Mouse (Mus musculus): ENCODE results near the gene Kat8.

Kat8 gene

DNA sequence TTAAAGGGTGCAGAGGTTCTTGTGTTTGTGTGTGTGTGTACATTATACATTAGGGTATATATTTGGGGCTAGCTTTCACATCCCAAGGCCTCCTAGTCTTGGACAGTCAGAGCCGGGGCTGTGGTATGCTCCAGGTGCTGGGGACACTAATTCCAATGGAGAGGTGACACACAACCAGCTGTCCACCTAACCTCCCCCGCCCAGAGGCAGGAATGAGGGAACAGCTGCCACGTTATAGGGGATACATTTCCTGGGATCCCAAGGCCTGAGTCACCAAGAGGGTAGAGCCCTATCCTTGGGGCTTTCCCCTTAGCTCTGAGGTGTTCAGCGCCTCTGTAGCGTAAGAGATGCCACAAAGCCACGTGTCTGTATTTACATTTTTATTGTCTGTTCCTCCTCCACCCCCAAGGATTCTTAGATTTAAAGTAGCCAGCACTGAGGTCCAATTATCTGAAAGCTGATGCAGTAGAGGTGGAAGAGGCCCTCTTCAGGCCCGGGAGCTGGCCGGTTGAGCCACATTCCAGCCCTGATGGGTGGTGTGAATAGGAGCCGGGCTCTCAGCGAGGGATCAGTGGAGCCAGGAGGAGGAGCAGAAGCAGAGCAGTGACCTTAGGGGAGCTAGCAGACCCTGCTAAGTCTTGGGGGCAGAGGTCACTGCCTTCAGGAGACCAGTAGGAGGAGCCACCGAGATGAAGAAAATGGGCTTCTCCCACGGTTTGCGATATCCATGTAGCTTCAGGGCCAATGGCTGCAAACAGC lies 20.1 kb downstream of the Kat8 start:
- DNase-seq (ENCODE audit: low read depth): no peak

DNA sequence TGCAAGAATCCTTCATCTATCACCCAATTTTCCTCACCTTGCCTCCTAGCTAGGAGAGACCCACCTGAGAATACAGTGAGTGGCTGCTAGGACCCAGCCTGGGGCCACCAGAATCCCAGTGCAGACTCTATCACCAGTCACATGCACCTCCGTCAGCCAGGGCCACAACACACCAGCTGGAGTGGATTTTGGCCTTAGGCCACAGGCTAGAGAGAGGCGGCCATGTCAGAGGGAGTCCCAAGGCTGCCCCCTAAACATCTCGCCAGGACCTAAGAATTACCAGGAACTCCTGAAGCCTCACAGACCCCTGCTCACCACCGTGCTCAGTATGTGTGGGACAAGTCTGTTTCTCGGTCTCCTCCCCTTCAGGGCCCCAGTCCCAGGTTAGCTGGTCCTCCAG lies 21.8 kb downstream of the Kat8 start:
- no peak for DNase-seq (ENCODE audit: low read depth)

DNA sequence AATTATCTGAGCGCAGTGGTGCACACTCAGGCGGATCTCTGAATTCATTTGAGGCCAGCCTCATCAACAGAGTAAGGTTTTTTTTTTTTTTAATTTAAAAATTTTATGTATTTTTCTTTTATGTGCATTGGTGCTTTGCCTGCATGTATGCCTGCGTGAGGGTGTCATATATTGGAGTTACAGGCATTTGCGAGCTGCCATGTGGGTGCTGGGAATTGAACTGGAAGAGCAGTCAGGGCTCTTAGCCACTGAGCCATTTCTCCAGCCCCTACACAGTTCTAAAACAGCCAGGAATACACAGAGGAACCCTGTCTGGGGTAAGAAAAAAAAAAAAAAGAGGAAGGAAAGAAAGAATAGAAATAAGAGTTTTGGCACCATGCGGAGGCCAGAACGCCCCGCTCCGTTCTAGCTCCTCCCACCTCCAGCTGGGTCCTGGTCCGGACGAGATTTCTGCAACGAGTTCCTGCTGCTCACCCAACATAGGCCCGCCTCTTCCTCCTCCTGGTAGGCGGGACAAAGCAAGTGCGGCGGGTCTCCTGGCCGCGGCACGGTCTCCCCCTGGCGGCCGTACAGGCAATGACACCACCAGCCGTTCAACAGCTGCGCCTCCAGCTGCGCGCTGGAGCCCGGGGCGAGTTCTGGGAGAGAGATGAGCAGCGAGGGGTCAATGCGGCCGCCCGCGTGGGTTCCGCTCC lies 22.9 kb downstream of the Kat8 start:
- DNase-seq (ENCODE audit: low read depth): peak; percentile 97

DNA sequence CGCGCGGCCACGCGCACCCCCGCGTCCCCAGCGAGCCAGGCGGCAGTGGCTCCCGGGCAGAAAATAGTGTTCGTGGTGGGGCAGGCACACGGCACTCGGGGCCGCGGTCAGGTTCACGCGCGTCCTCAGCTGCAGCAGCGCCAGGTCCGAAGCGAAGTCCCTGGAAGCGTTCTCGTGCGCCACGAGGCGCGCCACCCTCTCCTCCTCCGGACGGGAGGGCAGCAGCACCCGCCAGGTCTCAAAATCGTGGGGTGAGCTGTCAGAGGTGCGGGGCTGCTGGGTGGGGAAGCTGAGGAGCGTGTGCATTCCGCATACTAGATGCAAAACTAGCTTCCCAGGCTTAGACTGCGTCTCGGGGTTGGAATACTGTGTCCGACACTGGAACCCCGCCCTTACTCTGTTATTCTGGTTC lies 23.4 kb downstream of the Kat8 start:
- DNase-seq (ENCODE audit: low read depth): no peak

DNA sequence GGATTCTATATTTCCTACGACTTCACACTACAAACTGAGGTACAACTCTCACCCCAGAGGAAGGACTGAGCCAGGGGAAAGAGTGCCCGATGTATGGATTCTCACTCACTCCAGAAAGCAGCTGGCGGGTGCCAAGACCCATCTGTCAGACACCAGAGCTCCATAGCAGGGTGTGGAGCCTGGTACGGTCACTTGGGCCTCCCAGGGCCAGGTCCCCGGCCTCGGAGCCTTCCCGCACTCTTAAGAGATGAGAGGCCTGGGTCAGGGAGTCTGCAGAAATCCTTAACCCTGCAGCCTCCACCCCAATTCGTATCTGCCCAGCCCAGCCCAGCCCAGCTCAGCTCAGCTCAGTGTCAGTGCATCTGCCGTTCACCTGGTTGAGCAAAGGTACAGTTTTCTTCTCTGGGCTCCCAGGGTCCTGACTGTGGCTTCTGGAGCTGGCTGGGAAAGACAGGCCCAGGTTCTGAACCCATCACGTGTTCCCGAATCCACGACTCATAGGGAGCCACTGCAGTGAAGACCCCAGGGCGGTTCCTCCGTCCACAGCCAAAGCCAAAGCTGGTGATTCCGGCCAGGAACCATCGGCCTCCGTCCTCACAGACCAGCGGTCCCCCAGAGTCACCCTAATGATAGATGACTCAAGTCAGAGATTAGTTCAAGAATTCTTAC lies 24.0 kb downstream of the Kat8 start:
- no peak for DNase-seq (ENCODE audit: low read depth)

DNA sequence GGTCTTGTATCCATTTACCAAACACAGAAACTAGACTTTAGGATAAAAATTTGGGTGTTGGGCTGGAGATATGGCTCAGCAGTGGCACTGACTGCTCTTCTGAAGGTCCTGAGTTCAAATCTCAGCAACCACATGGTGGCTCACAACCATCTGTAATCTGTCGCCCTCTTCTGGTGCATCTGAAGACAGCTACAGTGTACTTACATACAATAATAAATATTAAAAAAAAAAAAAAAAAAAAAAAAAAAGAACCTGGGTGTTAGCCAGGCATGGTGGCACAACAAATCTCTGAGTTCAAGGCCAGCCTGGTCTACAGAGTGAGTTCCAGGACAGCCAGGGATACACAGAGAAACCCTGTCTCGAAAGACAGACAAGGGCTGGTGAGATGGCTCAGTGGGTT lies 29.8 kb downstream of the Kat8 start:
- peak; percentile 65 for DNase-seq (ENCODE audit: low read depth)

DNA sequence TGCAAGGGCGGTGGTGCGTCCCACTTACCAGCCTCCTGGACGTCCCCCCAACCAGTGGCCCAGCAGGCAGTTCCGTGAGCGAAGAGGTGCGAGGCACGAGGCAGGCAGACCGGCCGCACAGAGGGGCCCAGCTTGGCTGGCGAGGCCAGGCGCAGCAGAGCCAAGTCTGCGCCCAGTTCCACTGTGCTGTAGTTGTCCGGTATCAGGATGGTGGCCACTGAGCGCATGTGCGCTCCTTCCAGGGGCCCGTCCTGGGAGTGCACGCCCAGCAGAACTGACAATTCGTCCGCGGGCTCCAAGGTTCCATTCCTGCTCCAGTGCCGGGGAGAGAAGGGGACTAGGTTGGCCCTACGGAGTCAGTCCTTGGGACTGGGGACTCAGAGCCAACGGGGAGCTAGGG lies 32.3 kb downstream of the Kat8 start:
- no peak for DNase-seq (ENCODE audit: low read depth)

DNA sequence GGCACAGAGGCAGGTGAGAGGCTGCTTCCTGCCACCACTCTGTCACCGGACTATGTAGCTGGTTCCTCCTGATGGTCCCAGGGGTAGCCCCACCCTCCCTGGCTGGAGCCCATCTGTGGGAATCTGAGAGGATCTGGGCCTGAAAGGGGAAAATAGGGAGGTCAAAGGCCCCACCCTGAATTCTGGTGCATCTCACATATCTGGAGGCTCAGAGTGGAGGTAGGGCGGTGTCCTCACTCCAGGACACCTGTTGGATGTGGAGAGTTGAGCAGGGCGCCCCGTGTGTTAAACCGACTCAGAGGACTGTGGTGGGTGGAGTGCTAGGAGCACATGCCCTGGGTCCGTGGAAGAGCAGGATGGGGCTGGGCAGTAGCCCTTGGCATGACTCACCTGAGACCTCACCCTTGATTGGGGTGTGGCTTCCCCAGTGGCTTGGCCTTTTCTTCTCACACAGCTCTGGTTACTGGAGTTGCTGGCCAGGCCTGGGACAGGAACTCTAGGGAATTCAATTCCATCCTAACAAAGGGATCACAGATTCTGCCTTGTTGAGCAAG lies 34.2 kb downstream of the Kat8 start, which contains the start of gene Prss36:
TSS of gene Prss36 (minus strand) at position 256 of the 554 bp plus-strand sequence.
- DNase-seq (ENCODE audit: low read depth): no peak

DNA sequence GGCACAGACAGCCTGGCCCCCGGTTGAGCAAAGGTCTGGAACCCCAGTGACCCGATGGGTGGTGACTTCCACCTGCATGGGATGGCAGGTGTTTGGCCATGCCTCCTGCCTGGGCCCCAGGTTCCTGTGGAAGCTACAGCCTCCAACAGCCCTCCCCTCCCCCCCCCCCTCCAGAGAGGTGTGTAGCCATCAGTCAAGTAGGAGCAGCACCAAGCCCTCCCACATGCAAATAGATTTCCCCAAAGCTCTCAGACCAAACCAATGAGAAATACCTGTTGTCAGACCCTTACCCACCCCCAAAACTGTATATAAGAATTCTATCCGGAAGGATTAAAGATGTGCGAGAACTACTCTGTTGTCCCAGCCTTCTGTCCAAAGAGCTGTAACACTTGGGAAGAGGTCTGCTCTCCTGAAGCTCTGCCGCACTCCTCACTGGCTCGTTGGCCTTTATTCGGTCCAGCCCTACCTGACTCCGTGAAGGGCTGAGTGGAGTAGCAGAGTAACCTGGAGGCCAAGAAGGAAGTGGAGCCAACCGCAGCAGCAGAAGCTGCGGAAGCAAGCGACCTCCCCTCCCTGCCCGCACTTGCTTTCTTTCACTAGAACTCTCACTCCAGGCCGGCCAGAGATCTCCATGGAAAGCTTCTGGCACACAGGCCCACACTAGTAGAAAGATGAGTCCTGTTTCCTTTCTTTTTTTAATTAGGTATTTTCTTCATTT lies 40.7 kb downstream of the Kat8 start:
- DNase-seq (ENCODE audit: low read depth): no peak

DNA sequence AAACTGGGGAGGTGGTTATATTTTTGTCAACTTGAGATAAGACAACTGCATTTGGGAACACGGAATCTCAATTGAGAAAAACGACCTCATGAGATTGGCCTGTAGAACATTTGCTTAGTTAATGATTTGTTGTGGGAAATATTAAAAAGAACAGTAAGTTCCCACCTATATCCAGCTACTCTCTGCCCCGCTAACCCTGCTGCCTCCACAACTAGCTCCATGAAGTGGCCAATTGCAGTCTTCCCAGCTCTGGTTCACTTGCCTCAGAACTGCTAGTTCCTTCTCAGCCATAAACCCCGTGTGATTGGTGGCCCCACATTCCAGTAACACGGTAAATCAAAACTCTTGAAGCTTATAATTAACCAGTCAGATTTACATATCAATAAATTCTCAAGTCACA lies 47.0 kb downstream of the Kat8 start:
- DNase-seq (ENCODE audit: low read depth): no peak

DNA sequence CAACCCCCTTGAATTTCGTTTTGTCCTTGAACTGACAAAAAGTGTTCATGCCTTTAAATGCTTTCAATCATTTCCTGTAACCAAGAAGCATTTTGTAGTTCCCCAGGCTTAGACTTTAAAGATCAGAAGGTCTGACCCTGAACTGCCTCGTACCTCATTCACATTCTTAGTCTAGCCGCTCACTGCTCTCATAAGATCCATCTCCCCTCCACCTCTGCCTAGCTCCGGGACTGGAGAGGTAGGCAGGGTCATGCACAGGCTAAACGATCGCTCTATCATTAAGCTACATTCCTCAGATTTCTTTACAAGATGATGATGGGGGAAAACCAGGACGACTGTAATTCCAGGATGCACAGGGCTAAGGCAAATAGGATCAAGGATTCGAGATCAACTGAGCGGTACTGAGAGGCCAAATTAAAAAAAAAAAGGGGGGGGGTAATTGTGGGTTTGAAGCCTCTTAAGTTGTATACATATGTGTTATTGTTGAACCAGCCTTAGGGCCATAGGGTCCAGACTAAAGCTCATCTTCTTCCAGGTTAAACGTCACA lies 54.1 kb downstream of the Kat8 start:
- no peak for DNase-seq (ENCODE audit: low read depth)

DNA sequence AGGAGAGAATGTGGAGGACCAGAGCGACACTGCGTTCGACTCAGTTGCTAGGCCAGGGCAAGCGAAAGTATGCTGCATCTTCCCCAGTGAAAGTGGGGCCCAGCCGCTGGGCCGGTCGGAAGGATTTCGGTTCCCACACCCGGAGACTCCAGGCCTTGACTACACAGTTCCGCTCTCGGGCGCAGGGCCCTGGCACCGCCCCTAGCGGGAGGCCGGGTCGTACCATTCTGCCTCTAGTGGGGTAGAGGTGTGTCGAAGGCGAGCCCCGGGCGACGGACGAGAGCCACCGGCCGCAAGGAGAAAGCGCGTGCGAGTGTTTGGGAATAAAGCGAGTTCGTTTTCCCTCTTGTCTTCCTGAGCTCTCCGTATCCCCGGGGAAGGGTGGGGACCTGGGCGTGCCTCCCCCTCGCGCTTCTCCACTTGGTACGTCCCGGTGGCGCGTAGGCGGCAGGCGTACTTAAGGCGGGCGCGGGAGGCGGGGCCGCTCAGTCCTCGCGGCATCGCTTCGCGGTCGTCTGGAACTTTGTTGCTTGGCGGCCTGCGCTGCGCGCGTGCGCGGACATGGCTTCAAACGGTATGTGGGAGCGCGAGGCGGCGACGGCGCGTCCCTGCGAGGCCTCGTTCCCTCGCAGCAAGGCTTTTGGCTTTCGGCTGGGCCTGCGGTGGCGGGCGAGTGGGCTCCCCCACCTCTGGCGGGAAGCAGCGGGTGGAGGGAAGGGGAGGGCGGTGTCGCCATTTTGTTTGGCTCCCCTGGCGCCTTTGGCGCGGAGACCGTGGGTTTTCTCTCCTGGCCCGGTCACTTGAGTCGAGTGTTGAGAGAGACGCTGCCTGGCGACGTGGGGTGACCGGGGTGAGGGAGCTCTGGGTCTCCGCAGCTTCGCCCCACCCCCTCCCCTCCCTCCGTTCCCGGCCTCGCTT lies 54.9 kb downstream of the Kat8 start, which contains the start of gene Fus:
TSS of gene Fus (plus strand) at position 454 of the 918 bp plus-strand sequence.
- DNase-seq (ENCODE audit: low read depth): peak; percentile 96

DNA sequence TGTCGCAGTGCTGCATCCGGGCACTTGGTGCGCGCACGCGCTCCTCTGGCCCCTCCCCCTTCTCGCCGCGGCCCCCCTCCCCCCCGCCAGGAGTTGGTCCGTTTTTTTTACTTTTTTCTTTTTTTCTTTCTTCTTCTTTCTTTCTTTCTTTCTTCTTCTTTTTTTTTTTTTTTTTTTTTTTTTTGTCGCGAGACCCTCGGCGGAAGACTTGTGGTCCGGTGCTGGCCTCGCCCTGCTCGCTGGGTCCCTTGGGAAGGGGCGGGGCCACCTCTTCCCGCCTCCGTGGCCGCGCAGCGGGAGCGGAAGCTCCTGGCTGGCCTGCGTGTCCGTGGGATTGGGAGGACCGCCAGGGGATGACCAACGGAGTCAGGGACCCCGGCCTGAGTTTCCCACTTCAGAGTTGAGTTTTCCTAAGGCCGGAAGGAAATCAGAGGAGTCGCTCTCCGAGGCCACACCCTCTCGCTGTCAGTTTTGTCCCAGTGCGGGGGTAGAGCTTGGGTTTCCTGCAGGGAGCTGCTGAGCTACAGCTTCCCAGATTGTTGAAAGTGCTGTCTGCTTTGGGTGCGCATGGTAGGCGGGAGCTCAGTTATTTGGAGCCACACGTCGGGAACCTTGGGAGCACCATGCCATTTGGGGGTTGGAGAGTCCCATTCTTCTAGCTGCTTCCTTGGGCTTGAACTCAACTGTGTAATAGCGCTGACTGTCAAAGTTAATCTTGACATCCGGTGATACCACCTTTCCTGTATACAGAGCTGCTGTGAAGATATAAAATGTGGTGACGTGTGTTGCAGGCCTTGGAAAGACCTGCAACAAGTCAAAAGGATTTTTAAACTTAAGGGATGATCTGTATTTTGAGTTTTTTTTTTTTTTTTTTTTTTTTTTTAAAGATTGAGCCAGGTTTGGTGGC lies 55.9 kb downstream of the Kat8 start:
- DNase-seq (ENCODE audit: low read depth): peak; percentile 81

DNA sequence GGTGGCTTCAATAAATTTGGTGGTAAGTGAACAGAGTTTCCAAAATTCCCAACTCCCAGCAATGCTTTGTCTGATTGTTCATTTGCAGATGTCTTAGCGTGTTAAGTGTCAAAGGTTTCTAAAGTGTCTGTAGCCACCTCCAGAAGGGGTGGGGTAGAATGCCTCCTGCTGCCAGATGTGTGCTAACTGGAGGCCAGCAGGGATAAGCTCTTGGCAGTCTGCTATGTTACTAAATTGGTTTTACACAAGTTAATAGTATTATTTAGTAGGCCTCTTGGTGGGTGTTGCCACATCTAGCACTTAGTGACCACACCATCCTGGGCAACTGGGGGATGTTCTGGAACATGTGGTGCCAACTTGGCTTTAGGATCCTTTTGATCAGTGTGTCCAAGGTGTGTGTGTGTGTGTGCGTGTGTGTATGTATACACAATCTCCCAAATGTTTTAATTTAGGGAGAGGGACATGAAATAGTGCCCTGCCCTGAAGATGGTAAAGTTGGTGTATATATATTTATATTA lies 62.2 kb downstream of the Kat8 start:
- no peak for DNase-seq (ENCODE audit: low read depth)

Measured in 416B (cell line).